Mouse (Mus musculus) heart, embryonic 12.5 days (tissue): ENCODE data around the gene Hoxd4. TPM values are rescaled to one million over a fixed set of nuclear protein-coding genes. Genes with fewer than 3 reads are reported as not detected.

Experiments
- ATAC-seq: fragments of 200-750 bp; cut with Nextera tagmentation; 2 replicates; pipeline ENCODE4 v1.8.0; 2017; ENCODE audit warnings: moderate TSS enrichment, moderate library complexity; ENCODE audit not compliant: insufficient number of reproducible peaks, low FRiP score
- H3K27ac ChIP-seq: fragments of 300-500 bp; sonication (generic); 2 replicates; pipeline ENCODE4 v1.5.1; 2016; ENCODE audit warnings: mild to moderate bottlenecking, moderate library complexity; ENCODE audit not compliant: poor library complexity, severe bottlenecking
- H3K27me3 ChIP-seq: fragments of 300-500 bp; sonication (generic); replicated peaks from 2 replicates; pipeline ENCODE4 v1.6.1; 2016; ENCODE audit warnings: mild to moderate bottlenecking, moderate library complexity
- H3K36me3 ChIP-seq: fragments of 300-500 bp; sonication (generic); 2 replicates; pipeline ENCODE4 v1.6.1; 2016; ENCODE audit warnings: mild to moderate bottlenecking, moderate library complexity
- H3K4me1 ChIP-seq: fragments of 300-500 bp; sonication (generic); replicated peaks from 2 replicates; pipeline ENCODE4 v1.6.1; 2016; ENCODE audit warnings: mild to moderate bottlenecking
- H3K4me2 ChIP-seq: fragments of 300-500 bp; sonication (generic); 2 replicates; pipeline ENCODE4 v1.6.1; 2016; ENCODE audit warnings: mild to moderate bottlenecking, moderate library complexity
- H3K4me3 ChIP-seq: fragments of 300-500 bp; sonication (generic); 2 replicates; pipeline ENCODE4 v1.5.1; 2016; ENCODE audit warnings: mild to moderate bottlenecking
- H3K9ac ChIP-seq: fragments of 300-500 bp; sonication (generic); 2 replicates; pipeline ENCODE4 v1.6.1; 2016; ENCODE audit warnings: mild to moderate bottlenecking, moderate library complexity
- H3K9me3 ChIP-seq: fragments of 300-500 bp; sonication (generic); replicated peaks from 2 replicates; pipeline ENCODE4 v1.6.1; 2016; ENCODE audit warnings: mild to moderate bottlenecking, moderate library complexity
- WGBS: fragments of 180-500 bp; shearing (Covaris S2); methylation state at CpG from one replicate; pipeline ENCODE4 v1.1.7; 2016; 5-methylcytosine and 5-hydroxymethylcytosine counted together
- polyA plus RNA-seq: library from polyadenylated mRNA; unstranded; fragments of >200 nt; fragmentation: Nextera tagmentation; extraction: Ambion mirVana; gene quantifications from 2 replicates; pipeline ENCODE4 v1.2.1, GENCODE M21; 2016

Gene Hoxd4
- polyA plus RNA-seq, 1 experiment from 2014 or later, result 0.19 TPM

DNA sequence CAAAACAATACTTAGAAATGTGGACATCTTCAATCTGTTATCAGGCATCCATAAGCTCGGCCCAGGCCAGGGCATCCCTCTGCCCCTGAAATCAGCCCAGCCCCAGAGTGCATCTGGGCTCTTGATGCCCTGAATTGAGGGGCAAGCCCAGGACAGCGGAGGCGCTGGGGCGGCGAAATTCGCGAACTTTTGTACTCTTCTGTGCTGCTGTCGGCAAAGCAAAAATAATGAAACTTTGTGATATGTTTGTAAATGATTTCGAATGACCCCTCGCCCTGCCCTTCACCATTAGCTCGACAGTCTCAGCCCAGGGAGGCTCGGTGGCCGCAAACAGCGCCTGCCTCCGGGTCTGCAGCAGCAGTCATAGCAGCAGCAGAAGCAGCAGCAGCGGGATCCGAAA lies 13.4 kb downstream of the Hoxd4 start:
- no peak for ATAC-seq

DNA sequence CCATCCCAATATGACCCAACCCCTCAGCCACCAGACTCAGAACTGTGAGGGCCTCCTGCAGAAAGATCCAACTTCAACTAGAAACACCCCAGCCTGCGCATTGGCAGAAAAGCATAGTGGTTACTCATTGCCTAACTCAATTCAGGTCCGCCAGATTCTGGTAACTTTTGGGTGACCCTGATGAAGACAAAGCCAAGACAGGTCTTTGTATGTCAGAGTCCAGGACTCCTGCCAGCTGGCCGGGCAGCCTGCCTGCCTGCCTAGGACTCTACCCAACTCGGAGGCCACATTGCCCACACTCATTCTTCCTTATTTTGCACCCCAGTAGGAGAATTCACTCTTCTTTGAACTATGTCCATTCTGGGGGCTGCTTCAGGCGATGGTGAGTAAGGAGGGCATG lies 14.8 kb downstream of the Hoxd4 start, which contains the start of gene Gm28230:
Gm28230 (plus strand) TSS at position 178 of the 400 bp plus-strand sequence.
- ATAC-seq, result no peak
- H3K4me2 ChIP-seq, result peak within 1 kb of the TSS; percentile 62
- no peak within 1 kb of the TSS for H3K27ac ChIP-seq
- H3K27me3 ChIP-seq, result peaks cover 93% of the 10 kb centered on the region
- H3K36me3 ChIP-seq, result no peaks in the 10 kb centered on the region
- H3K9ac ChIP-seq, result no peak within 1 kb of the TSS
- peaks cover 10% of the 10 kb centered on the region for H3K4me1 ChIP-seq
- no peaks in the 10 kb centered on the region for H3K9me3 ChIP-seq
- 7% methylated on average over 5 of the region's 5 CpGs for WGBS
- peak within 1 kb of the TSS; percentile 42 for H3K4me3 ChIP-seq

More for the DNA sequence above, 13.4 kb downstream of the Hoxd4 start:
- Histone ChIP-seq H3K4me1 (peaks cover 10% of the 10 kb centered on the region), H3K4me2 (no peak overlapping the region), H3K27ac (no peak overlapping the region), H3K36me3 (no peaks in the 10 kb centered on the region), H3K27me3 (peaks cover 94% of the 10 kb centered on the region), H3K9ac (no peak overlapping the region), H3K9me3 (no peaks in the 10 kb centered on the region), H3K4me3 (no peak overlapping the region)
- WGBS, result 2% methylated on average over 17 of the region's 17 CpGs

DNA sequence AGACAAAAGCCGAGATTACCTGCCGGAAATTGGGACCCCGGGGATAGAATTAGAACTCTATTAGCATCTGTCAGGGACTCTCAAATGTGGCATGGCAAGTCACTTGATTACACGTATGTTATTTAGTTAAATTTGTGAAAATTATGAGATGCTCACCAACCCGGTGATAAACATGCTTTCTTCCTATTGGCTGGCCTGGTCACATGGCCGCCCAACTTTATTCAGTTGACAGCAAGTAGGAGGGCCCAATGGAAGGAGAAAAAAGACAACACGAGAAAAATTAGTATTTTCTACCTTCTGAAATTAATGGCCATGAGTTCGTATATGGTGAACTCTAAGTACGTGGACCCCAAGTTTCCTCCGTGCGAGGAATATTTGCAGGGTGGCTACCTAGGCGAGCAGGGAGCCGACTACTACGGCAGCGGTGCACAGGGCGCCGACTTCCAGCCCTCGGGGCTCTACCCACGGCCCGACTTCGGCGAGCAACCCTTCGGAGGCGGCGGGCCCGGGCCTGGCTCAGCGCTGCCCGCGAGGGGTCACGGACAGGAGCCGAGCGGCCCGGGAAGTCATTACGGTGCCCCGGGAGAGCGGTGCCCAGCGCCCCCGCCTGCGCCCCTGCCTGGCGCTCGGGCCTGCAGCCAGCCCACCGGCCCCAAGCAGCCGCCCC lies 15.4 kb downstream of the Hoxd4 start:
- H3K27me3 ChIP-seq, result peaks cover 93% of the 10 kb centered on the region
- no peak for ATAC-seq
- H3K4me3 ChIP-seq, result peak overlapping the region; percentile 42
- WGBS, result under 1% methylated on average over 43 of the region's 43 CpGs
- no peaks in the 10 kb centered on the region for H3K36me3 ChIP-seq
- H3K4me2 ChIP-seq, result peak overlapping the region; percentile 62
- H3K27ac ChIP-seq, result no peak overlapping the region
- peaks cover 10% of the 10 kb centered on the region for H3K4me1 ChIP-seq
- no peak overlapping the region for H3K9ac ChIP-seq
- H3K9me3 ChIP-seq, result no peaks in the 10 kb centered on the region

DNA sequence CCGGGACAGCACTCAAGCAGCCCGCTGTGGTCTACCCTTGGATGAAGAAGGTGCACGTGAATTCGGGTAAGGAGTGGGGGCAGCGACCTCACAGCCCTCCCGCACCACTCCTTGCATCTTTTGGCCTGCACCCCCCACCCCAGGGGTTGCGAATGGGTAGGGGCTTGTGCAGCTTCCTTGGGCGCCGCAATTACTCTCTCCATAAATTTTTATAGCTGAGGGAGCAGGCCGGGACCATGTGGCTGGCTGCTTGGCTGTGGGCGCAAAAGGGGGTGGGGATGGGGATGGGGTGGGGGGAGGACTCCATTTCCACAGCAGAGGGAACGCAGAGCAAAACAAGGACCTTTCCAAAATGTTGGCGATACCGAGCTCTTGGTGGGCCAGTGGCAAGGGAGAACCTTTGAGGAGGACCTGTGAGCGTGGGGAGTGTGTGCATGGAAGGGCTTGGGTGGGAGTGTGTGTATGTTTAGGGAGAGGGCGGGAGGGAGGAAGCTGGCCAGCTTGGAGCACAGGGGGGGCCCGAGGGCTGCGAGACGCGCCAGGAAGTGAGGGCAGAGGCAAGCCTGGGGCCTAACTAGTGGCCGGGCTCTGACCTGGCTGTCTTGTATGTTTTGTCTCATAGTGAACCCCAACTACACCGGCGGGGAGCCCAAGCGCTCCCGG lies 16.0 kb downstream of the Hoxd4 start:
- peaks cover 94% of the 10 kb centered on the region for H3K27me3 ChIP-seq
- H3K9ac ChIP-seq, result no peak overlapping the region
- H3K27ac ChIP-seq, result no peak overlapping the region
- peak overlapping the region; percentile 42 for H3K4me3 ChIP-seq
- H3K9me3 ChIP-seq, result no peaks in the 10 kb centered on the region
- ATAC-seq, result no peak
- H3K4me2 ChIP-seq, result peak overlapping the region; percentile 62
- peaks cover 11% of the 10 kb centered on the region for H3K4me1 ChIP-seq
- WGBS, result 2% methylated on average over 25 of the region's 25 CpGs
- no peaks in the 10 kb centered on the region for H3K36me3 ChIP-seq

DNA sequence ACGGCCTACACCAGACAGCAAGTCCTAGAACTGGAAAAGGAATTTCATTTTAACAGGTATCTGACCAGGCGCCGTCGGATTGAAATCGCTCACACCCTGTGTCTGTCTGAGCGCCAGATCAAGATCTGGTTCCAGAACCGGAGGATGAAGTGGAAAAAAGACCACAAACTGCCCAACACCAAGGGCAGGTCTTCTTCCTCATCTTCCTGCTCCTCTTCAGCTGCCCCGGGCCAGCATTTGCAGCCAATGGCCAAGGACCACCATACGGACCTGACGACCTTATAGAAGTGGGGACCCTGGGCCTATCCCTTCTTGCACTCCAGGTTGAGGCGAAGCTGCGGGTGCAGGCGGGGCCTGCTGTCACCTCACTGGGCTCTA lies 16.6 kb downstream of the Hoxd4 start:
- Histone ChIP-seq H3K9ac (no peak overlapping the region), H3K27me3 (peaks cover 92% of the 10 kb centered on the region), H3K36me3 (no peaks in the 10 kb centered on the region), H3K4me2 (no peak overlapping the region), H3K4me3 (peak overlapping the region; percentile 3; the same call in 1 of the 2 replicates), H3K4me1 (peaks cover 15% of the 10 kb centered on the region), H3K9me3 (no peaks in the 10 kb centered on the region), H3K27ac (no peak overlapping the region)
- WGBS, result 5% methylated on average over 13 of the region's 13 CpGs
- ATAC-seq, result no peak

DNA sequence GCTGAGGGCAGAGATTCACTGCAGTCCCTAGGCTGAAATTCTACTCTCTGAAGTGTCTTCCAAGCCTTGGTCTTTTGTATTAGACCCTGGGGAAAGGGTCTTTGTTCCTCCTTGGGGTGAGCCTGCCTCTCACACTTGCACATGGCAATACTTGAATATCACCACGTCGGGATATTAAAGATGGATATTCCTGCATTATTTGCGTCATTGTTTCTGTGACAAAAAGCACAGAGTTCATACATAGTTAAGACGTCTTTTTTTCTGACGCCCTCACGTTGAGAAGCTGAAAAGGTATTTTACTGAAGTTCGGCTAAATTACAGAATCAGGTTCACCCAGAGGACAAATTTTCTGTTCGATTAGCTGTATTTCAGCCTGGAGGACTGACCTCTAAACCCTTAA lies 18.6 kb downstream of the Hoxd4 start:
- Histone ChIP-seq H3K27me3 (peaks cover 87% of the 10 kb centered on the region), H3K27ac (no peak overlapping the region), H3K36me3 (no peaks in the 10 kb centered on the region), H3K9me3 (no peaks in the 10 kb centered on the region), H3K4me1 (peaks cover 15% of the 10 kb centered on the region), H3K9ac (no peak overlapping the region), H3K4me2 (no peak overlapping the region), H3K4me3 (no peak overlapping the region)
- no peak for ATAC-seq
- 13% methylated on average over 8 of the region's 8 CpGs for WGBS

DNA sequence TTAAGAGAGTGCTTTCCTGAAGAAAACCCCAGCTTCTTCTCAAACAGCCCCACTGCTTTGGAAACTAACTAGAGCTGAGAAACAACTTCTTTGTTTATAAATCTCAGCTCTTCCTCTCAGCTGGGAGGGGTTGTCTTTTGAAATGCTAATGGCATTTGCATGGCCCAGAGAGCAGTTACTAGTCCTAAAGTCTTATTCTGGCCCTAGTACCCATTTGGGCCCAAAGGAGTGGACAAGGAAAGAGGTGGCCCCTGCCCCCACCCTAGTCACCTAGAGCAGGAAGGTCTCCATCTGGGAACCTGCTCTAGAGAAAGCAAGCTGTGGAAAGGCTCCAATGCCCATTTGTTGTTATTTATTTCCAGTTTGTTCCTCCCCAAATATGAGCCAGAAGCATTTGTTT lies 19.3 kb downstream of the Hoxd4 start:
- no peak overlapping the region for H3K27ac ChIP-seq
- H3K9me3 ChIP-seq, result no peaks in the 10 kb centered on the region
- no peak overlapping the region for H3K9ac ChIP-seq
- peaks cover 16% of the 10 kb centered on the region for H3K4me1 ChIP-seq
- H3K4me3 ChIP-seq, result no peak overlapping the region
- H3K4me2 ChIP-seq, result no peak overlapping the region
- no peak for ATAC-seq
- H3K36me3 ChIP-seq, result no peaks in the 10 kb centered on the region
- H3K27me3 ChIP-seq, result peaks cover 88% of the 10 kb centered on the region

DNA sequence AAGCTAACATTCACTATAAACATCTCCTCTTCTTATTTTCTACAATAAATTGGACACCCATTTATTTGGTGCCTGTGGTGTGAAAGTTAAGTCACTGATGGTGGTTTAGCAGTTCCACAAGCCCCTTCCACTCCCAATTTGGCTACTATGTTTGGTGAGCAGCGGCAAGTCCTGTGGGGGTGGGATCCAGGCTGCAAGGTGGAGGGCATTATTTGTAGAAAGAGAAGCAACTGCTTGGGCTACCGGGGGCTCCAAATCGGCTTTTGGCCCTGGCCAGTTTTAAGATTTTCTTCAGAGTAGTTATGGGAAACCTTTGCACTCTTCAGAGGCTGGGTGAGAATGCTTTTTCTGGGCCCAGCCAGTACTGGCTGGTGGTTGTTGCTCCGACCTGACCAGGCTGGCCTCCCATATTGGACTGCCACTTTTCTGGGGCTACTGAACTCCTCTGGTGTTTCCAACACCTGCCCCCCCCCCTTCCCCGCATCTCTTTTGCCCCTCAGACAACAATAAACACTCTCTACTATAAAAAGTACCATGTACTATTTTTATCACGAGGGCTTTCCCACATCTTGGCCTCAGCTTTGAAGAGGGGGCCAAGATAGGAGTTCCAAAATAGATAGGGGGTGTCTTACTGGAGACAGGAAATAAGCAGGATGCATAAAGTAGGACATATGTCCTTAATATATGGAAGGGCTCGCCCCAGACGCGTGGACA lies 20.2 kb downstream of the Hoxd4 start:
- no peak for ATAC-seq
- H3K4me3 ChIP-seq, result no peak overlapping the region
- H3K27ac ChIP-seq, result no peak overlapping the region
- H3K9ac ChIP-seq, result no peak overlapping the region
- H3K36me3 ChIP-seq, result no peaks in the 10 kb centered on the region
- 4% methylated on average over 9 of the region's 9 CpGs for WGBS
- no peak overlapping the region for H3K4me2 ChIP-seq
- peaks cover 18% of the 10 kb centered on the region for H3K4me1 ChIP-seq
- H3K27me3 ChIP-seq, result peaks cover 88% of the 10 kb centered on the region
- H3K9me3 ChIP-seq, result no peaks in the 10 kb centered on the region

DNA sequence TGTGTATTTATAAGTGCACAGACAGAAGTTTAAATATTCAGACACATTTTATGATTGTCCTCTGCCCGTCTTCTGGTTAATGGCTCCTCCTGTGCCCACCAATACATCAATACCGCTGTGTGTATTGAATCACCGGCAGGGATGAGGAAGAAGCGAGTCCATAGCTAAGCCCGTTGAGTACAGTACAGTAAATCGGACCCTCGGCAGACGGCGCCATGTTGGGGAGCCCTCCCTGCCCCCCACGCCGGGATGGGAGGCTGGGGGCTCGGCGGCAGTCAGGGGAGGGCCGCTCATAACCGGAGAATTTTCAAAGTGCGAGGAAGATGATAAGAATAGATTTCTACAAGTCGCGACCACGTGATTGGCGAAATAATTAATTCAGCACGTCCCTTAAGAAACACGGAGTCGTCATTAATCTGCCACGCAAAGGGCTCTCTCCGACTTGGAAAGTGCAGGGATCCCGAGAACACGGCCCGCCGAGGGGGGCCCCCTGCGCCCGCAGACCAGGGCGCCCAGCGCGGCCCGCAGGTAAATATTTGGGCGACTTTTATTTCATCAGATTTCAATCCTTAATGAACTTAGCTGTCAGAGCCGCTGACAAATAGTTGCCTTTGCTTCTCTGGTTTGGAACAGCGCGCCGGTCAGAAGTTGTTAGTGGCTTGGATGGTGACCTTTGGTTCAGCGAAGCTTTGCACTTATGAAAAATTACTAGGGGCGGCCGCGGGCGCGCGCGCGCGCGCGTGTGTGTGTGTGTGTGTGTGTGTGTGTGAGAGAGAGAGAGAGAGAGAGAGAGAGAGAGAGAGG lies 21.0 kb downstream of the Hoxd4 start:
- H3K4me2 ChIP-seq, result peak overlapping the region; percentile 46
- H3K36me3 ChIP-seq, result no peaks in the 10 kb centered on the region
- H3K4me3 ChIP-seq, result peak overlapping the region; percentile 19
- H3K27me3 ChIP-seq, result peaks cover 88% of the 10 kb centered on the region
- under 1% methylated on average over 52 of the region's 52 CpGs for WGBS
- H3K9me3 ChIP-seq, result no peaks in the 10 kb centered on the region
- H3K27ac ChIP-seq, result no peak overlapping the region
- no peak overlapping the region for H3K9ac ChIP-seq
- H3K4me1 ChIP-seq, result peaks cover 12% of the 10 kb centered on the region
- no peak for ATAC-seq

DNA sequence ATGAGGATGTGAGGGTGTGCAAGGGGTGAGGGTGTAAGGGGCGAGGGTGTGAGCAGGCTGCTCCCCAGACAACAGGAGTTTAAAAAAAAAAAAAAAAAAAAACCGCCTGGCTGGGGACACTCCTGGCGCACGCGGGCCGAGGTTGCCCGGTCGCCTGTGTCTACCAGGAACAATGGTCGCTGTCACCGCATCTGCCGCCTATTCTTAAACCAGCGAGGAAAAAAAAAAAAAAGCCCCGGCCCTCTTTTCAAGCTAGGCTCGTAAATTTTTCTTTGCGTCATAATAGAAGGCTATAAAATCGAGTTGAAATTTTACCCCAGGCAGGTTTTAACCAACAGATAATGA lies 21.6 kb downstream of the Hoxd4 start:
- peaks cover 88% of the 10 kb centered on the region for H3K27me3 ChIP-seq
- no peak overlapping the region for H3K4me3 ChIP-seq
- no peak for ATAC-seq
- no peak overlapping the region for H3K9ac ChIP-seq
- 0 out of 2 replicates have a peak overlapping the region, but pooled peaks have one; percentile 46 for H3K4me2 ChIP-seq
- H3K27ac ChIP-seq, result no peak overlapping the region
- H3K9me3 ChIP-seq, result no peaks in the 10 kb centered on the region
- WGBS, result 1% methylated on average over 16 of the region's 16 CpGs
- H3K4me1 ChIP-seq, result peaks cover 9% of the 10 kb centered on the region
- H3K36me3 ChIP-seq, result no peaks in the 10 kb centered on the region

DNA sequence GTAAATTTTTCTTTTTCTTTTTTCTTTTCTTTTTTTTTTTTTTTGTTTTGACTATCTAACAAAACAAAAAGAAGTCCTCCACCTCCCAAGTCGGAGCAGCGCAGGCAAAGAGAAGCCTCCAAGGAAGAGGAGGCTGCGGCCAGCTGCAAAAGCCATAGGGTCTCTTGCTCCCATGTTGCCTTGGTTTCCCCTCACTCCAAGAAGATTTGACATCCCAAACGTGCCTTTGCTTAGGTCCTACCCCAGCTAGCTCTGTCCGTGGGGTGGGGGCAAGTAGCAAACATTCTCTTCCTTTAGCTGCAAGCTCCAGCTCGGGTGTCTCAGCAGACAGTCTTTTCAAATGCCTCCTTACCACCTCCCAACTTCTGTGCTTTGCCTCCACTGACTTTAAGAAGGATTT lies 22.0 kb downstream of the Hoxd4 start:
- no peak for ATAC-seq
- Histone ChIP-seq H3K27me3 (peaks cover 88% of the 10 kb centered on the region), H3K4me1 (peaks cover 9% of the 10 kb centered on the region), H3K9ac (no peak overlapping the region), H3K4me3 (no peak overlapping the region), H3K36me3 (no peaks in the 10 kb centered on the region), H3K27ac (no peak overlapping the region), H3K9me3 (no peaks in the 10 kb centered on the region), H3K4me2 (no peak overlapping the region)
- 3% methylated on average over 6 of the region's 6 CpGs for WGBS
